Mouse (Mus musculus) skeletal muscle tissue, adult 2 months (tissue): ENCODE data around the gene Atp5h.
"Not testable (repeated sequence)": the region's sequence is repeated elsewhere in the genome, so short reads cannot be mapped to it uniquely, and the experiment has no call there.

Source experiments
- DNase-seq: peaks from one replicate; pipeline ENCODE4 v3.0.0-alpha.2; 2012; ENCODE audit warnings: low read depth, low spot score

Gene Atp5h

DNA sequence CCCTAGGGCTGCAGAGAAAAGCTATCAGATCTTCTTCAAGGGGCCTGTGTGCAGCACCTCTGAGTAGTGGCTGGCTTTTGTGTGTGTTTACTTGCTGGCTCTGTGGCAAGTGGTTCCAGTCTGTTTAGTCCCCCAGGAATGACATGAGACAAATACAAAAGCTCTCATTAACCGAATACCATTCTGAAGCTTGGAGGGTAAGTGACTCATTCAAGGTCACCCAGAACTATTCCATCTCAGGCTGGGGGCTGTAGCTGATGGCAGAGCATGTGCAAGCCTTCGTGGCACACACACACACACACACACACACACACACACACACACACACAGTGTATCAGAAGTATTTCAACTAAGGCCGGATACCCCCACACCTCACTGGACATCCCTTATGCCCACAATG, 19.6 kb downstream of the Atp5h start:
- DNase-seq: no peak

DNA sequence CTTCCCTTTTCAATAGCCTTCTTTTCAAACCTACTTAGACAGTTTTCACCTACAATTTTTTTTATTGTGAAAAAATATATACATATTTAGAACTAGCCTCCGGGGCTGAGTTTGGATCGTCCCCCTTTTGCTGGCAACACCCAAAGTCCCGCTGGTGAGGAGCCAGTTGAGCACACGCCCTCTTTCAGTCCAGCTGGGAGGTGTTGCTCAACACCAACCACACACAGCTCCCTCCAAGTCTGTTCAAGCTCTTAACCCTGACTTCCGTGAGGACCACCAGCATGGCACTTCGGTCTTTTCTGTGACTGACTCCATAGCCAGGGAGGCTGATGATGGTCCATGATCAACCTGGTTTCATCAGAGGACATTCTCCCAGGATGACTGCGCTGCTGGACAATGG, 21.7 kb downstream of the Atp5h start:
- no peak for DNase-seq

DNA sequence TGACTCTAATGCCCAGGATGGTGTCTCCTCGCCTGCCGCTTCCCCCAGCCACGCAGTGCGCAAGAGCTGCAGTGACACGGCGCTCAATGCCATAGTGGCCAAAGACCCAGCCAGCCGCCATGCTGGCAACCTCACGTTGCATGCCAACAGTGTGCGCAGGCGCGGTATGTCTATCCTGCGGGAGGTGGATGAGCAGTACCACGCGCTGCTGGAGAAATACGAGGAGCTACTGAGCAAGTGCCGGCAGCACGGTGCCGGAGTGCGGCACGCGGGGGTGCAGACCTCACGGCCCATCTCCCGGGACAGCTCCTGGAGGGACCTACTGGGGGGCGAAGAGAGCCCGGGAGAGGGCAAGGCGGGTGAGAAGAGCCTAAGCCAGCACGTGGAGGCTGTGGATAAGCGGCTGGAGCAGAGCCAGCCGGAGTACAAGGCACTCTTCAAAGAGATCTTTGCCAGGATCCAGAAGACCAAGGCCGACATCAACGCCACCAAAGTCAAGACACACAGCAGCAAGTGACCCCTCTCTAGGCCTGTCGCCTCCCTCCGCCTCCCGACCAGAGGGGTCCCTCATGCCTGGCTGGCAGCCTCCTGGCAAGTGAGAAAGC, 25.9 kb downstream of the Atp5h start:
- no peak for DNase-seq

DNA sequence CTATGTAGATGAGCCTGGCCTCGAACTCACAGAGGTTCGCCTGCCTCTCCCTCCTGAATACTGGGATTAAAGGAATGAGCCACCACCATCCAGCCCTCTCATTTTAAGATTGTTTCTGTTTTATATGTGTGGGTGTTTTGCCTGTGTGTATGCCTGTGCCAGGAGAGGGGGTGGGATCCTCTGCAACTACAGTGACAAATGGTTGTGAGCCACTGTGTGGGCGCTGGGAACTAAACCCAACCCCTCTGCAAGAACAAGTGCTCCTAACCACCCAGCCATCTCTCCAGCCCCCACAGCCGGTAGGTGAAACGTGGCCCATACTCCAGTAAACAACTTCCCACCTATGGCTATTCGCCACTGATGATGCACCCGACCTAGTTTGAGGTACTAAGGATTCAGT, 28.4 kb downstream of the Atp5h start:
- DNase-seq: no peak

DNA sequence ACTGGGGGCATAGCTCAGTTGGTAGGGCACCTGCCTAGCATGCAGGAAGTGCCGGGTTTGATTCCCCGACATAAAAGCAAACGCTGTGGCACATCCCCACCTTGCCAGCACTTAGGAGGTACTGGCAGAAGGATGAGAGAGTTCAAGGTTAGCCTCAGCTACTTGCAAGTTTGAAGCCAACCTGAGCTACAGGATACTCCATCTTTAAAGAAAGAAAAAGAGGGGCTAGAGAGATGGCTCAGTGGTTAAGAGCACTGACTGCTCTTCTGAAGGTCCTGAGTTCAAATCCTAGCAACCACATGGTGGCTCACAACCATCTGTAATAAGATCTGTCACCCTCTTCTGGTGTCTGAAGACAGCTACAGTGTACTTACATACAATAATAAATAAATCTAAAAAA, 32.9 kb downstream of the Atp5h start:
- not testable (repeated sequence) for DNase-seq

DNA sequence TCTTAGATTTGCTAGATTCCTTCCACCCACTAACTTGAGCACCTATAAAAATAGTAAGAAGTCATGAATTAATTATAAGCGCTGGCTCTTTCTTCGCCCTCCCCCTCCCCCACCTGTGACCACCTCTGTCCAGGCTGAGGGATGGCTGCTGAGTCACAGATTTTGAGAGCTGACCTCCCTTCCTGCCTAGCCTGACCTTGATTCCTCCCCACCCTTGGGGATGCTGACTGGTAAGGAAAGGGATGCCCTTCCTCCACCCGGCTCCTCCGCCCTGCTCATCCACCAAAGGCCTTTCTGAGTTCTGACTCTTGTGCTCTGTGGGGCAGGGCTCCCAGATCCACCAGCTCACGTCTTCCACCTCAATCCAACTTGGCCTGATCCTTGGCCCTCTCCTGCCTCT, 35.2 kb downstream of the Atp5h start:
- DNase-seq: no peak

DNA sequence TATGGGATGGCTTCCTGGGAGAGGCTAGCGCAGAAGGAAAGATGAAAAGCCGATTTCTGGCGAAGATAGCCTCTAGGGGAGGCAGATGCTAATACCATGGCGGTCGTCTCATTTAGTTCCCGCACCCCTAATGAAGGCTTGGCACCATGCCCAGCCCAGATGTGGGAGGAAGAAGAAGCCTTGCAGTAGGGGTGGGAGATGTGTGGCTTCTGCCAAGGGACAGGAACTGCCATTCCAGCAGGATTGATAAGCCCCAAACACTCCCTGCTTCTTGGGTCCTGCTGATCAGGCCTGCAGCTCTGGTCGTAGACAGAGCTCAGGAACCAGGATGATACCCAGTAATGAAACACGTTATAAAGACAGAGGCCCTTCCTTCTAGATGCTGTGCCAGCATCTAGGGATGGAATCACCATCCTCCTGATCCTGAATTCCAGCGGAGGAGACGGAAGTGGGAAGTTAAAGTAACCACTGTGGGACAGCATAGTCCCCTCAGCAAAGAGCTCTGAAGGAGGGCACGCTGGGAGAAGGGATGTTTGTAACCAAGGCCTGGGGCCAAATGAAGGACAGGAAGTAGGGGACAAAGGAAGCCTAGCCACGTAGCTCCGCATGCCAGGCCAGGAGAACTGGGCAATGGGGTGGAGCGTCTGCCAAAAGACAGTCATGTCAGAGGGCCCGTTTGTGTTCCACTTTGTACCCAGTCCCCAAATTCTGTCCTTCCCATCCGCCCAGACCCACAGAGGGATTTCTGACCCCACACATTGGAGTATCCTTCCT, 35.9 kb downstream of the Atp5h start:
- no peak for DNase-seq

DNA sequence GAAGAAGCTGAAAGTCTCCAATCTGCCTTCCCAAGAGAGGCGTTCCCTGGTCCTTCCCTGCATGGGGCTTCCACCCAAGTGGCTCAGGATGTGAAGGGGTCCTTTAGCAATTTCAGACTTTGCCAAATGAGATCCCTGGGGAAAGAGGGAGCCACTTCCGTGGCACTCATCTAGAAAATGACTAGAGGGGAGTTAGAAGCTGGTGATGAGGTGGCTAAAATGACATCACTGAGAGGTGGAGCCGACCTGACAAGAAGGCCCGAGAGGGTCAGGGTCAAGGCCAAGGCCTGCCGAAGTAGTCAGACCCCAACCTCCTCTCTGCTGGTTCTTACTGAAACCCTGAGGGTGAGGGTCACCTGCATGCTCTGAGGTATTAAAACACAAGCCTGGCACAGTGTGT, 36.9 kb downstream of the Atp5h start:
- DNase-seq: no peak

DNA sequence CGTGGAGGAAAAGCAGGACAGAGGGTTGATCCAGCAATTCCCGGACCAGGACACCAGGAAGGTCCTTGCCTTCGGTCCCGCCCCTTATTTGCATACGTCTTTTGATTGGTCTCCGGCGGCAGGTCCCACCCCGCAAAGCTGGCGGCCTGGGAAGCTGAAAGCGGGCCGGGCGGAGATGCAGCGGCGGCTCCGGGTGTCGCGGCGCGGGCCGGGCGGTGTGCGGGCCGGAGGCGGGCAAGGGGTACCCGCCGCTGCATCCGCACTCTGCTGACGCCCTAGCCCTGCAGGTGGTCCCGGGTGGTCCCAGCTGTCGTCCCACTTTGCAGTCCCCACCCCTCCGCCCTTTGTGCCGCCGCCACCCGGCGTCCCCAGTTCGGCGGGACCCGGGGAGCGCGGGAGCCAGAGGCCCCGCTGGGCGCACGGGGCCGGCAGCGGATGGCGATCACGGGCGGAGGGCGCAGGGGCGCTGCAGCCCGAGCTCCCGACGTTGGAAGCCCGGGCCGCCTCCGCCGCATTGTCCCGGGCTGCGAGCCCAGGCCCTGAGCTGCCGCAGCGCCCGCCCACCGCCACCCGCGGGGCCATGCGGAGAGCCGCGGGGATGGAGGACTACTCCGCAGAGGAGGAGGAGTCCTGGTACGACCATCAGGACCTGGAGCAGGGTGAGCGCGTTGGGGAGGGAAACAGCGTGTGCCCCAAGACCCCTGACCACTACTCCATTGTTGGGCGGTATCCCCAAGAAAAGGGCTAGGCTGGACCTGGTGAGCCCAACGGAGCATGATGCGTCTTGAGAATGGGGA, 37.8 kb downstream of the Atp5h start, which contains the start of gene Cdr2l:
Gene Cdr2l (plus strand): TSS at position 174 of the 797 bp plus-strand sequence.
- DNase-seq: peak; percentile 82

DNA sequence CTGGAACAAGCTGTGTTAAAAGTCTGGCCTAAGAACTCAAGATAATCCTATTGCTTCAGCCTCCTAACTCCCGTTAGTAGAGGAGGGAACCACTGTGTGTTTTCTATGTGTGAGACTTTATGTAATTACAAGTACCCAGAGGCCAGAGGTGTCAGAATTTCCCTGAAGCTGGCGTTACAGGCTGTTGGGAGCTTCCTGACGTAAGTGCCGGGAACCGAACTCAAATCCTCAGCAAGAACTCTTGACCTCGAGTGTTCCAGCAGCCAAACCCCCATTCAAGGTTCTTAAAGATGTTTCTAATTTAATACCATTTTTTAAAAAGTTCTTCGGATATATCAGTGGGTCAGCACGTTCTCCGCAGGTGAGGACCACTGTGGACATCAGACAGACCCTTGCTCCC, 38.5 kb downstream of the Atp5h start:
- DNase-seq: no peak

DNA sequence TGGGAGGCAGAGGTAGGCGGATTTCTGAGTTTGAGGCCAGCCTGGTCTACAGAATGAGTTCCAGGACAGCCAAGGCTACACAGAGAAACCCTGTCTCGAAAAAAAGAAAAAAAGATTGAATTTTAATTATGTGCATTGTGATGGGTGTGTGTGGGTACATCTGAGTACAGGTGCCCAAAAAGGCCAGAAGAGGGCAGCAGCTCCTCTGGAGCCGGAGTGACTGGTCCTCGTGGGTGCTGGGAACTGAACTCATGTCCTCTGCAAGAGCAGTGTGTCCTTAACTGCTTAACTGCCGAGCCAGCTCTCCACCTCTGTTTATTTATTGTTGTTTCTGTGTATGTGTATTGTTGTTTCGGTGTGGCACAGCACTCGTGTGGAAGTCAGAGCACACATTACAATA, 41.9 kb downstream of the Atp5h start:
- no peak for DNase-seq

DNA sequence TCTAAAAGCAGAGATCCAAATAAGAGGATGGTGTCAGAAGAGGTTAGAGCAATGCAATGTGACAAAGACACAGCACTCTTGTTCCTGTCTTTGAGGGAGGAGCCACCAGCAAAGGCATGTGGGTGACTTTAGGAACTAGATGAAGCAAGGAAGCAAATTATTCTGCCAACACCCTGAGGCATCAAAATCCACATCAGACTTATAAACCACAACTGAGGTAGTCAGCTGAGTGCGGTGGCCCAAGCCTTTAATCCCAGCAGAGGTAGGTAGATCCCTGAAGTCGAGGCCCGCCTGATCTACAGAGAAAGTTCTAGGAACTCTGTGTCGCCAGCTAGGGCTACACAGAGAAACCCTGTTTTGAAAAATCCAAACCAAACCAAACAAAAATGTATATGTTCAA, 42.5 kb downstream of the Atp5h start:
- DNase-seq: no peak

DNA sequence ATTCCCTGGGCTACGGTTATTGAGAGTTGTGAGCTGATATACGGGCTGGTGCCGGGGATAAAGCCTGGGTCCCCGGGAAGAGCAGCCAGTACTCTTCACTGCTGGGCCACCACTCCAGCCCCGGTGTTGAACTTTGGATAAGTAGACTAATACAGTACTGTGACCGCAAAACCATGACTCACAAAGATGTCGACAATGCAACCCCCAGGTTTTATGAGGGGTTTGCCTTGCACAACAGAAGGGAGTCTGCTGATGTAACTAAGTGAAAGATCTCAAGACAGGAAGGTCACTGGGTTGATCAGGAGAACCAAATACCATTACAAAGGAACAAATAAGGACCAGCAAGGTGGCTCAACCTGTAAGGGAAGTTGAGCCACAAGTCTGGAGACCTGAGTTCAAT, 43.0 kb downstream of the Atp5h start:
- DNase-seq: no peak

DNA sequence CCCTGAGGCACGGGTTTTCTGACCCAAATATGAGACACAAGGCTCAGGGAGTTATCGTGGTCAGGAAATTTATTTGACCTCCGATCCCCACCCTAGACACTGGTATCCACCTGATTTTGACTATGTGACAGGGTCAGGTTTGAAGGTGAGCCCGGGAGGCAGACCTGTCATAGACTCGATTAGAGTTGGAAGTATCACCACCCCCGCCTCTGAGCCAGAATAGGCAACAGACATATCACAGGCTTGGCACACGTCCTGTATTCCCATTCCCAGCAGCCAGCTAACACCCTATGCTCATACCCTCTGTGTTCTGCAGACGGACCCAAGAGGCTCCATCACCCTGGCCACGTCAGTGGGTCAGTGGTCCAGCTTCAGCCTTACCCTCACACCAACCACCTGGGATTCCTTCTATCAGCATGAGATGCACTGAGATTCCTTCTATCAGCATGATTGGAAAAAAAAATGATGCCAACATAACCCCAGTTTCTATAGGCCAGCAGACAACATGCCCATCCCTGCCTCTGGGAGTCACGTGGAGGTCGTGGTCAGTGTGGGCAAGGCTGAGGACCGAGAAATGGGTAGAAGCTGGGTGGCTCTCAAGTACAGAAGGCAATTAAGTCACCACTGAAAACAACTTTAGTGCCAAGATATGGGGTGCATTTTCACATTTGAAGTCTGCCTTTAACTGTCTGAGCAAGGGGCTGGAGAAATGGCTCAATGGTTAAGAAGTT, 44.9 kb downstream of the Atp5h start:
- DNase-seq: no peak

DNA sequence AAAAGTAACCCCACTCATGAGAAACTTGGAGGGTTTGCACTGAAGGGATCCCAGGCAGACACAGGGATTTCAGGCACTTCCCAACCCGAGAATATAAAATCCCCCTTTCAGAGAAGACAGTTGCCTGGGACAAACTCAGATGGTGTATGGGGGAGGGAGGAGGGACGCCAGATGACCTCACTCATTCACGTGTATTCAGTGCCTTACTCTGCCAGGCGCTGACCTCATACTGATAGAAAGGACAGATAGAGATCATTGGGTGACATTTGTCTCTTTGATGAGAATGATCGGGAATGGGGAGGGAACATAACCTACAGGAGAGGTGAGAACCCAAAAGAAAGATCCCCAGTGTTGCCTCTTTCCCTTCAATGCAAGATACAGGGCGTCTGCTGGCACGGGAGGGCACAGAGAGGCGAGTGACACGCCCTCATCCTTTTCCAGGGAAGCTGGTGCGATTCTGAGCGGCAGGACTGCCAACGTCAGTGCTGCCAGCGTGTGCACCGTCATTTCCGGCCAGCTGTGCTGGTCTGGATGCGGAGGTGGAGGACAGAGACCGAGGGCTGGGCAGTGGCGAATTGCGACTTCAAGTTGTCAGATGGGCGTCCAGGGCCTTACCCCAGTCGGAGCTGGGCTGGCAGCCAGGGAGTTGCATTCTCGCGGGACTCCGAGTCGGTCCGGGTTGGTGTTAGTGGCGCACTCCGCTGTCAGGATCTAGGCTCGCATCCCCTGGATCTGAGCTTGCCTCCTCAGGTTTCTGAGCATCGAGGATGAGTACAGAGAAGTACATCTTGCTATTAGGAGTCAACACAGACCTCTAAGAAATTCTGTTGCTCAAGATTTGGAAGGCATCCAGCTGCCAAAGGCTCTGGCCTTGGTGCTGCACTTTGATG, 45.7 kb downstream of the Atp5h start:
- peak; percentile 51 for DNase-seq

DNA sequence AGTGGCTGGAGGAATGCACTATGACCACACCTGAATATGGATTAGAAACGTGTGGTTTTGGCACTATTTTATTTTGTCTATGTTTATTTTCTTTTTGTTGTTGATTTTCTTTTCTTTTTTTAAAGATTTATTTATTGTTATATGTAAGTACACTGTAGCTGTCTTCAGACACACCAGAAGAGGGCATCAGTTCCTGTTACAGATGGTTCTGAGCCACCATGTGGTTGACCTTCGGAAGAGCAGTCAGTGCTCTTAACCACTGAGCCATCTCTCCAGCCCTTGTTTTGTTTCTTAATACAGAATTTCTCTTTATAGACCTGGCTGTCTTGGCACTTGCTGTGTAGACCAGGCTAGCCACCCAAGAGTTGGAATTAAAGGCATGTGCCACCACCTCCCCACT, 47.0 kb downstream of the Atp5h start:
- no peak for DNase-seq

DNA sequence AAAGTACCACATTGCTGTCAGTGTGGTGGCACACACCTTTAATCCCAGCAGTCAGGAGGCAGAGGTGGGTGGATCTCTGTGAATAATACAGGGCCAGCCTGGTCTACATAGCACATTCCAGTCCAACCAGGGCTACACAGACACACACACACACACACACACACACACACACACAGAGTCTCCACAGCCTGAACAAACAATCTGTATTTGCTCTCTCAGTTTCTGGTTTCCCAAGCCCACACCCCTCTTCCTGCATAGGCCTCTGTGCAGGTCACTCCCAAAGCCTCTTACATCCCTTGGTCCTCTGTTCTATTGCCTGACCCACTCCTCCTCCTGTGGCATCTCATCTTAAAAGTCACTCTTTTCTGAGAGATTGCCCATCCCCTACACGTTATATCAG, 47.7 kb downstream of the Atp5h start:
- no peak for DNase-seq

DNA sequence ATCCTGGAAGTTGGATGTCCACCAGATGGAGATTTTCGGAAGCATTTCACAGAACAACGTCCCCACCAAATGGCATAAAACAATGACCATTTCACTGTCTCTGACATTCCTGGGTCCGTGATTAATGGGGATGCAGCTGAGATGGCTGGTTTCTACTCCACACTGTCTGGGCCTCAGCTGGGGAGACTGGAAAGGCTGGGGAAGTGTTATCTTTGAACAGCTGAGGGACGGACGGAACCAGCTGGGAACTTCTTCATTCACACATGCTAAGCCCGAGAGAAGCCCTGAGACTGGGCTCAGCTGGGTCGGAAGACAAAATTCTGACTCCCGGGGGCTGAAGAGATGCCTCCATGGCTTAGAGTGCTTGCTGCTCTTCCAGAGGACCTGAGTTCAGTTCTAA, 48.4 kb downstream of the Atp5h start:
- DNase-seq: no peak

DNA sequence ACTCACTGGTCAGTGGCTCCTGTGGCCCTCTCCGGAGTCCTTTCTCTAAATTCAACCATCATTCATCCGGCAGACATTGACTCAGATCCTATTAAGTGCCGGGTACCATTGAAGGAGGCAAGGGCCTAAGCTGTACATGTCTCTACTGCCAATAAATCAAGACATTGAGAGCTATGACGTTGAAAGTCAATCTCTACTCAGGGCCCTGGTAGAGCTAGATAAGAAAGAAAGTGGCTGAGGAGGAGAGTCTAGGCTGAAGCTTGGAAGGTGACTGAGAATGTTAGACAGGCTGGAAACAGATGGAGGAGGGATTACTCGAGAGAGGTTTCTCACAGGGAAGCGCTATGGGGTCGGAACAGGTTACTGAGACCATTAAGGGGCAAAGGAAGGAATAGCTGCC, 49.4 kb downstream of the Atp5h start:
- no peak for DNase-seq

DNA sequence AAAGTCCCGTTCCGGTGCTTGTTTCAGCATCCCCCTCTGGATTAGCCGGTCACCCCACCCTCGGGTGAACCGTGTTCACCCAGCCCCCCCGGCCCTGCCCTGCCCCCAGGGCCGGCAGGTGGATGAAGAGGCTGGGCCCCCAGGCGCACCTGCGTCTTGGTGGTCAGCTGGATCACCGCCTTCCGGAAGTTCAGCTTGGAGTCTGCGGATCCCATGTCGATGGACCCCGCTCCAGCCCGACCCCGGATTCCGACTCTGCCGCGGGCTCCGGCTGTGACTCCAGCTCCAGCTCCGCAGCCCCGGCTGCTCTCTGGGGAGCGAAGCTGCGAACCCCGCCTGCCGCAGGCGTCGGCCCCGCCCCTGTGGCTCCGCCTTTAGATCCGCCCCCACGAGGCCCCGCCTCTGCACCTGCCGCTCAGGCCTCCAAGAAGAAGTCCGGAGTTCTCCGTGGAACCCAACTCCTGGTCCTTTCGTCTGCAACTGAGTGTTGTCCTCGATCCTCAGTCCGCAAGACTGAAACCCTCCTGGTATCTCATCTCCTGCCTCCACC, 52.3 kb downstream of the Atp5h start, which contains the start of gene Hid1:
Gene Hid1 (minus strand): TSS at position 362 of the 550 bp plus-strand sequence.
- peak; percentile 36 for DNase-seq
